Mouse (Mus musculus): ENCODE measurements around the gene Txndc17.
A peak's percentile ranks its signal among the peaks of the same experiment; 100 is the strongest.

GRCm38 (mm10) chr11:72215410-72215797, 8.1 kb downstream of the Txndc17 start, which contains the start of gene Med31:
- peak; percentile 37; the same call in 1 of the 2 replicates for TF ChIP-seq POLR2A (IDR thresholded peaks at IDR 0.05; ENCODE audit: borderline replicate concordance, insufficient read depth, low read length)
- TF ChIP-seq CTCF (IDR thresholded peaks at IDR 0.05; ENCODE audit: borderline replicate concordance, insufficient read depth, low read depth, low read length): no peak

Measured in cerebellum, adult 2 months (tissue).